Mouse (Mus musculus): Measurements from ENCODE around the gene Rnpep. TPM values are rescaled to one million over a fixed set of nuclear protein-coding genes. Genes with fewer than 3 reads are reported as not detected.

Rnpep gene
- 93.0 and 97.7 TPM in 2 replicates for polyA plus RNA-seq (2016; fragmentation: Nextera tagmentation; extraction: Ambion mirVana)

DNA sequence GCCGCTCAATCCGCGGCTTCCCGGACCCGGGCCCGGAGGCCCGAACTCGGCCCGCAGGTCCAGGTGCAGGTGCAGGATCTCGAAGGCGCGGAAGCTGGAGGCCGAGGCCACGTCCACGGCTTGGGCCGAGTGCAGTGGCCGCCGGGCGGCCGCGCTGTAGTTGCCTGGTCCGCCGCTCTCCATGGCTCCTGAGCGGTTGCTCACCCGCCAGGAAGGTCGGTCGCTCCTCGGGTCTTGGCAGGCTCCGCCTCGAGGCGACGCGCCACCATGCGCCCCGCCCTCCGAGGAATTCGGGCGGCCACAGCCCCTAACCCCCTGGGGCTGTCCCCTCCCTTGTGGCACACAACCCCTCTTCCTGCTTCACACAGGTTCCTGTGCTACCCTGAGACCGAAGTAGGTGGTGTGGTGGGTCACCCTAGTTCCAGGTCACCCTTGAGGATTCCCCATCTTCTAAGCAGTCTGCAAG lies at the start of gene Rnpep:
TSS of gene Rnpep (minus strand) at position 259 of the 466 bp plus-strand sequence.
- no peaks in the 10 kb centered on the region for H3K27me3 ChIP-seq
- H3K4me1 ChIP-seq, result peaks cover 15% of the 10 kb centered on the region
- peaks cover 9% of the 10 kb centered on the region; the same call in 1 of the 2 replicates for H3K36me3 ChIP-seq (replicated peaks)
- ATAC-seq (ENCODE audit: low FRiP score), result peak; percentile 94
- peak within 1 kb of the TSS; percentile 83 for H3K27ac ChIP-seq
- H3K9me3 ChIP-seq, result no peaks in the 10 kb centered on the region
- peak within 1 kb of the TSS; percentile 77 for H3K9ac ChIP-seq
- peak within 1 kb of the TSS; percentile 76 for H3K4me2 ChIP-seq
- WGBS, result 1% methylated on average over 39 of the region's 39 CpGs
- H3K4me3 ChIP-seq (replicated peaks), result peak within 1 kb of the TSS; percentile 60

DNA sequence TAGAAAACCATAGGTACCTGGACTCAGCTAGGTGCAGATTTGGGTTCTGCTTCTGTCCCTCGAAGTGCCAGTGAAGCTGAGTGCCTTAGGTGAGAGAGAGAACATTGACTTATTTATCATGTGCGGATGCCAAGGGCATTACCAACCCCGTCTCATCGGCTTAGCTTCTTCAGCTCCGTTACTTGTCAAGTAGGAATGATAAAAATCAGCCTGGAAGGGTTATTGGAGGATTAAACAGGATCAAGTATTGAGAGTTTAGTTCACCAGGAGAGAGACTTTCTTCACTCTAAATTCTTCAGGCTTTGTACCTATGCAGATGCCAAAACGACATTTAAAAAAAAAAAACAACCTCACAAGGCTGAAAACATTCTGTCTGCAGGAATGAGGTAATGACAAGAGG lies 46.7 kb upstream of the Rnpep start:
- 80% methylated on average over 6 of the region's 6 CpGs for WGBS

GRCm38 (mm10) chr1:135328368-135328767 lies 44.5 kb upstream of the Rnpep start:
- no peak overlapping the region for H3K27ac ChIP-seq
- 65% methylated on average over 5 of the region's 5 CpGs for WGBS
- ATAC-seq (ENCODE audit: low FRiP score), result no peak
- no peaks in the 10 kb centered on the region for H3K36me3 ChIP-seq (replicated peaks)
- no peaks in the 10 kb centered on the region for H3K9me3 ChIP-seq
- no peak overlapping the region for H3K9ac ChIP-seq
- no peak overlapping the region for H3K4me2 ChIP-seq
- H3K4me3 ChIP-seq (replicated peaks), result no peak overlapping the region
- H3K4me1 ChIP-seq, result 0 out of 2 replicates have a peak, but pooled peaks cover 6% of the 10 kb centered on the region
- peaks cover 4% of the 10 kb centered on the region; the same call in 1 of the 2 replicates for H3K27me3 ChIP-seq

More for the DNA sequence above, 46.7 kb upstream of the Rnpep start:
- no peaks in the 10 kb centered on the region for H3K27me3 ChIP-seq
- no peaks in the 10 kb centered on the region for H3K36me3 ChIP-seq (replicated peaks)
- H3K4me1 ChIP-seq, result no peaks in the 10 kb centered on the region
- H3K4me2 ChIP-seq, result no peak overlapping the region
- no peak for ATAC-seq (ENCODE audit: low FRiP score)
- H3K27ac ChIP-seq, result no peak overlapping the region
- no peak overlapping the region for H3K4me3 ChIP-seq (replicated peaks)
- no peaks in the 10 kb centered on the region for H3K9me3 ChIP-seq
- H3K9ac ChIP-seq, result no peak overlapping the region

- Histone ChIP-seq H3K9me3 (no peaks in the 10 kb centered on the region), H3K27ac (no peak overlapping the region), H3K4me3 (replicated peaks) (no peak overlapping the region), H3K27me3 (peaks cover 7% of the 10 kb centered on the region; the same call in 1 of the 2 replicates), H3K4me1 (0 out of 2 replicates have a peak, but pooled peaks cover 6% of the 10 kb centered on the region), H3K36me3 (replicated peaks) (no peaks in the 10 kb centered on the region), H3K9ac (no peak overlapping the region), H3K4me2 (no peak overlapping the region)
- WGBS, result 92% methylated on average over 2 of the region's 2 CpGs
- ATAC-seq (ENCODE audit: low FRiP score), result no peak
Measured at GRCm38 (mm10) chr1:135325934-135326333, 42.0 kb upstream of the Rnpep start.

GRCm38 (mm10) chr1:135324571-135324970 lies 40.7 kb upstream of the Rnpep start, which contains the start of gene Lmod1:
Gene Lmod1 (plus strand): TSS chr1:135324807.
- Histone ChIP-seq H3K9ac (no peak within 1 kb of the TSS), H3K36me3 (replicated peaks) (no peaks in the 10 kb centered on the region), H3K27ac (no peak within 1 kb of the TSS), H3K4me2 (no peak within 1 kb of the TSS), H3K4me3 (replicated peaks) (no peak within 1 kb of the TSS), H3K9me3 (no peaks in the 10 kb centered on the region), H3K27me3 (peaks cover 7% of the 10 kb centered on the region; the same call in 1 of the 2 replicates), H3K4me1 (0 out of 2 replicates have a peak, but pooled peaks cover 6% of the 10 kb centered on the region)
- 14% methylated on average over 8 of the region's 8 CpGs for WGBS
- no peak for ATAC-seq (ENCODE audit: low FRiP score)

DNA sequence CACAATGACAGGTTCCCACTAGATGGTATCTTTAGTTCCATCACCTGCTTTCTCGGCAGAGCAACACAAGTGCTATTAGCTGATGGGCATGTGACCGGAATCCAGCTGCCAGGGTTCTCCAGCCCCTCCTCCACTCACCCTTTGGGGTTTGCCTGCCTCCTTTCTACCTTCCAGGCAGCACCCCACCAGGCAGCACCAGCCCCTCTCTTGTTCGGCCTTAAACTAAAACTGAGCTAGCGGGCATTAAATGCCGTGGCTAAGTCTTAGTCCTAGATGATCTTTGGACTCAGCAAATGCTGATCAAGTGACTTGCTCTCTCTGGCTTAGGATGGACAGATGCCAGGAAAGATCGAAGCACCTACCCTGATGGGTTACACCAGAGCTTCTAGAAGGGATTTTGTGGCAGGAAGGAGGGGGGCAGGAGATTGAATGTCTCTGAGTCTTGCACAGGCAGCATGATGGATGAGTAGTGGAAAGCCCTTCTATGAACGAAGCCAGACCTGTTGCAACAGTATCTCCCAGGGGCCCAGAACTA lies 39.5 kb upstream of the Rnpep start:
- 80% methylated on average over 7 of the region's 7 CpGs for WGBS
- H3K9ac ChIP-seq, result no peak overlapping the region
- H3K4me2 ChIP-seq, result no peak overlapping the region
- H3K4me1 ChIP-seq, result 0 out of 2 replicates have a peak, but pooled peaks cover 6% of the 10 kb centered on the region
- H3K27me3 ChIP-seq, result peaks cover 7% of the 10 kb centered on the region; the same call in 1 of the 2 replicates
- ATAC-seq (ENCODE audit: low FRiP score), result no peak
- no peak overlapping the region for H3K4me3 ChIP-seq (replicated peaks)
- H3K9me3 ChIP-seq, result no peaks in the 10 kb centered on the region
- no peaks in the 10 kb centered on the region for H3K36me3 ChIP-seq (replicated peaks)
- H3K27ac ChIP-seq, result no peak overlapping the region

- peaks cover 16% of the 10 kb centered on the region for H3K36me3 ChIP-seq (replicated peaks)
- H3K4me1 ChIP-seq, result peaks cover 20% of the 10 kb centered on the region
- H3K27ac ChIP-seq, result peak within 1 kb of the TSS; percentile 82
- peak within 1 kb of the TSS; percentile 90 for H3K4me3 ChIP-seq (replicated peaks)
- H3K27me3 ChIP-seq, result peaks cover 4% of the 10 kb centered on the region
- no peaks in the 10 kb centered on the region for H3K9me3 ChIP-seq
- H3K4me2 ChIP-seq, result peak within 1 kb of the TSS; percentile 84
- H3K9ac ChIP-seq, result peak within 1 kb of the TSS; percentile 95
- peak; percentile 99 for ATAC-seq (ENCODE audit: low FRiP score)
- under 1% methylated on average over 51 of the region's 51 CpGs for WGBS
Measured at GRCm38 (mm10) chr1:135313284-135314031, 29.6 kb upstream of the Rnpep start, which contains the start of gene Timm17a. Gene Timm17a (minus strand): TSS chr1:135313778.

GRCm38 (mm10) chr1:135312201-135312600 lies 28.3 kb upstream of the Rnpep start:
- H3K9ac ChIP-seq, result no peak overlapping the region
- 91% methylated on average over 4 of the region's 4 CpGs for WGBS
- no peak for ATAC-seq (ENCODE audit: low FRiP score)
- H3K4me1 ChIP-seq, result peaks cover 20% of the 10 kb centered on the region
- H3K27me3 ChIP-seq, result peaks cover 4% of the 10 kb centered on the region
- peaks cover 27% of the 10 kb centered on the region for H3K36me3 ChIP-seq (replicated peaks)
- peak overlapping the region; percentile 84 for H3K4me2 ChIP-seq
- no peak overlapping the region for H3K27ac ChIP-seq
- no peaks in the 10 kb centered on the region for H3K9me3 ChIP-seq
- peak overlapping the region; percentile 90 for H3K4me3 ChIP-seq (replicated peaks)

DNA sequence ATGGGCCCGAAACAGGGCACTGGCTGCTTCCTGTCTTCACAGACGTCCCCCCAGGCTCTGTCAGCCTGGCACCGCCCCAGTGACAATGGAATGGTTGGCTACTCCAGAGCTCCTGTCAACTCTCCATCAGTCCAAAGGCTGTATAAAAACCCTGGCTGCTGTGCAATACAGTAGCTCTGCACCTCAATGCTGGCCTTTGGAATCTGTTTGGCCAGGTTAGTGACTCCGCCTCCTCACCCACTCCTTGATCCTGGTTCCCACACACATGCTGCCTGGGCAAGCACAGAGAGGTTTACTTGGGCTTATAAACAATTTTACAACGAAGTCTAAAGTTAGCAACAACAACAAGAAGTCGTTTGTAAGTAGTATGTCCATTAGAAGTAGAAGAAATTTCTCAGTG lies 27.5 kb upstream of the Rnpep start:
- Histone ChIP-seq H3K4me1 (peaks cover 20% of the 10 kb centered on the region), H3K4me2 (no peak overlapping the region), H3K27me3 (peaks cover 1% of the 10 kb centered on the region), H3K9me3 (no peaks in the 10 kb centered on the region), H3K27ac (no peak overlapping the region), H3K36me3 (replicated peaks) (peaks cover 34% of the 10 kb centered on the region), H3K4me3 (replicated peaks) (no peak overlapping the region), H3K9ac (no peak overlapping the region)
- WGBS, result 82% methylated on average over 6 of the region's 6 CpGs
- ATAC-seq (ENCODE audit: low FRiP score), result no peak

DNA sequence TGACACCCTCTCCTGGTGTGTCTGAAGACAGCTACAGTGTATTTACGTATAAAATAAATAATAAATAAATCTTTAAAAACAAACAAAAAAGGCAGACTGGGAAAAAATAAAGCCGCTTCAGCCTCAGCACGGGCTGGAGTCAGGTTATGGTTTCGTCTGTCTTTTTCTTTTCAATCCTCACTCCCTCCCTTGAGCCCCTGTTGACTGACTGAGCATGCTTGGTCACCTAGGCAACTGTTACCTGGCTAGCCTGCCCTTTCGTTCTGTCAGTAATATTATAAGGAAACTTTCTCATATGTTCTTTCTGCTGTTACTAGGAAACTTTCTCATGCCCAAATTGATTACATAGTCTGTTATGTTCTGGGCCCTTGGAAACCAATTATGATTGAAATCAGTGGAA lies 7.0 kb upstream of the Rnpep start:
- Histone ChIP-seq H3K36me3 (replicated peaks) (peaks cover 21% of the 10 kb centered on the region), H3K27me3 (no peaks in the 10 kb centered on the region), H3K4me2 (no peak overlapping the region), H3K9me3 (no peaks in the 10 kb centered on the region), H3K9ac (no peak overlapping the region), H3K27ac (no peak overlapping the region), H3K4me3 (replicated peaks) (no peak overlapping the region), H3K4me1 (no peaks in the 10 kb centered on the region)
- no peak for ATAC-seq (ENCODE audit: low FRiP score)
- WGBS, result 90% methylated on average over 5 of the region's 5 CpGs

- WGBS, result 86% methylated on average over 2 of the region's 2 CpGs
- Histone ChIP-seq H3K4me1 (peaks cover 11% of the 10 kb centered on the region), H3K27me3 (no peaks in the 10 kb centered on the region), H3K4me3 (replicated peaks) (no peak overlapping the region), H3K9ac (no peak overlapping the region), H3K4me2 (no peak overlapping the region), H3K9me3 (no peaks in the 10 kb centered on the region), H3K27ac (no peak overlapping the region), H3K36me3 (replicated peaks) (0 out of 2 replicates have a peak, but pooled peaks cover 5% of the 10 kb centered on the region)
- no peak for ATAC-seq (ENCODE audit: low FRiP score)
Measured at GRCm38 (mm10) chr1:135286311-135286710, 2.4 kb upstream of the Rnpep start.

GRCm38 (mm10) chr1:135283287-135283825 lies 528 bp downstream of the Rnpep start:
- Histone ChIP-seq H3K9me3 (no peaks in the 10 kb centered on the region), H3K4me2 (peak overlapping the region; percentile 76), H3K27me3 (no peaks in the 10 kb centered on the region), H3K4me1 (peaks cover 15% of the 10 kb centered on the region), H3K4me3 (replicated peaks) (peak overlapping the region; percentile 60), H3K36me3 (replicated peaks) (peaks cover 14% of the 10 kb centered on the region), H3K27ac (peak overlapping the region; percentile 83), H3K9ac (peak overlapping the region; percentile 77)
- WGBS, result under 1% methylated on average over 48 of the region's 48 CpGs
- ATAC-seq (ENCODE audit: low FRiP score), result peak; percentile 80

All from forebrain, embryonic 12.5 days (tissue).